13 mouse cellular contexts compared by ENCODE assay signal in the genomic region with DNA sequence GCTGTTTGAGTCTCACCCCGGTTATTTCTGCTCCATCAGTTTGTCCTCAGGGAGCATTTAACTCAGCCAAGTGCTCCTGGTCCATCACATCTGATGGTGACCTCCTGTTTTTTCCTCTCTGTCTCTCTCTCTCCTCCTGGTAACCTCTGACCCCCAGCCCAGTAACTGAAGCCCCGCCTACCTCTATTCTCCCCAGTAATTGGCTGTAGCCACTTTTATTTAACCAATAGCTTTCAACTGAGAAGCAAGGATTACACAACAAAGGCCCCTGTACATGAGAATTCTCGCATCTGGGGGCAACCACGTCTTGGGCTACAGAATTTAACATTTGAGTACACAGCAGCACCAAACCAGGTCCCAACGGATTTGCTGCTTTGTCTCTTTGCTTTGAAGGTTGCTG.
"Had no signal": no experiment of that assay in that cellular context is flagged by ENCODE, and none has a peak within 500 bp of the region (broad histone marks: within the 10 kb centered on the region; RNA-seq: fewer than 3 reads in every experiment).

No protein-coding gene starts in this region.

- DNase-seq: kidney, adult 11 months; kidney, adult 9 months; kidney, postnatal 36 days; lung, adult 2 months; lung, postnatal 36 days; thymus, postnatal 4 days had no signal

- H3K27me3 ChIP-seq: limb, embryonic 12.5 days; midbrain, embryonic 12.5 days had no signal

- H3K4me3 ChIP-seq: limb, embryonic 12.5 days; midbrain, embryonic 12.5 days had no signal

- H3K36me3 ChIP-seq: midbrain, embryonic 12.5 days had no signal

- ATAC-seq: lung, postnatal 0 days; midbrain, embryonic 16.5 days had no signal

- H3K9me3 ChIP-seq: limb, embryonic 12.5 days; midbrain, embryonic 12.5 days had no signal

- H3K4me1 ChIP-seq: midbrain, embryonic 12.5 days had no signal

- H3K27ac ChIP-seq: kidney, postnatal 0 days; limb, embryonic 12.5 days; liver, embryonic 14.5 days; midbrain, embryonic 12.5 days; stomach, postnatal 0 days had no signal

- H3K4me2 ChIP-seq: limb, embryonic 12.5 days; midbrain, embryonic 12.5 days had no signal

- H3K9ac ChIP-seq: limb, embryonic 12.5 days; liver, embryonic 14.5 days; midbrain, embryonic 12.5 days had no signal
